In genomic region chr19:41029219-41029618, GRCm38 (mm10) we compare ENCODE assay signal across 22 mouse cellular contexts. TPM values are rescaled to one million over a fixed set of nuclear protein-coding genes. Genes with fewer than 3 reads are reported as not detected.
DNase-seq lines count a peak whose midpoint lies in the region; ATAC-seq and TF ChIP-seq lines count a peak whose summit lies in the region.
"Had no signal": no experiment of that assay in that cellular context is flagged by ENCODE, and none has a peak within 500 bp of the region (broad histone marks: within the 10 kb centered on the region; RNA-seq: fewer than 3 reads in every experiment).

Gene Dntt (plus strand): TSS chr19:41029275.

- peak; percentile 63 for DNase-seq in thymus, postnatal 14 days
- DNase-seq in hindbrain, embryonic 11.5 days (ENCODE audit: low spot score) = no peak
- no peak for DNase-seq in ovary, postnatal 10 days (ENCODE audit: low spot score)
- DNase-seq: adrenal gland, adult 2 months; adrenal gland, postnatal 36 days; cerebellum, adult 11 months; cerebellum, adult 9-10 months; cerebellum, postnatal 25 days; forebrain, postnatal 0 days; gastrocnemius, adult 2 months; gastrocnemius, postnatal 25 days; heart, postnatal 4 days had no signal

- ATAC-seq in common myeloid progenitor, adult 5-6 weeks (replicated peaks; ENCODE audit: low read depth, poor library complexity, severe bottlenecking) = no peak
- no peak for ATAC-seq in hindbrain, embryonic 16.5 days
- ATAC-seq in hindbrain, embryonic 11.5 days (ENCODE audit: low FRiP score) = no peak
- ATAC-seq: forebrain, postnatal 0 days had no signal

- H3K9me3 ChIP-seq in hindbrain, embryonic 16.5 days (ENCODE audit: control insufficient read depth, low read length) = no peaks in the 10 kb centered on the region
- no peaks in the 10 kb centered on the region for H3K9me3 ChIP-seq in hindbrain, embryonic 11.5 days (ENCODE audit: control insufficient read depth, low read length)
- H3K9me3 ChIP-seq: embryonic facial prominence, embryonic 13.5 days; forebrain, embryonic 12.5 days; heart, embryonic 12.5 days had no signal

- no peak within 1 kb of the TSS for H3K27ac ChIP-seq in bone marrow, adult 2 months (ENCODE audit: control insufficient read depth, insufficient read depth, low read depth, low read length, poor library complexity)
- no peak within 1 kb of the TSS for H3K27ac ChIP-seq in olfactory bulb, adult 2 months (ENCODE audit: insufficient read depth, low read depth, low read length)
- H3K27ac ChIP-seq in hindbrain, embryonic 16.5 days (ENCODE audit: low read depth, low read length) = no peak within 1 kb of the TSS
- H3K27ac ChIP-seq in hindbrain, embryonic 11.5 days (ENCODE audit: low read depth, low read length) = no peak within 1 kb of the TSS
- H3K27ac ChIP-seq: embryonic facial prominence, embryonic 13.5 days; forebrain, embryonic 12.5 days; gastrocnemius, adult 2 months; hindbrain, embryonic 14.5 days had no signal

- TF ChIP-seq CTCF in bone marrow, adult 2 months (IDR thresholded peaks at IDR 0.05; ENCODE audit: control insufficient read depth, insufficient read depth, low read length) = no peak
- TF ChIP-seq CTCF in olfactory bulb, adult 2 months (IDR thresholded peaks at IDR 0.05; ENCODE audit: insufficient read depth, low read depth, low read length) = no peak

- no peak within 1 kb of the TSS for H3K4me2 ChIP-seq in hindbrain, embryonic 16.5 days (ENCODE audit: low read length)
- no peak within 1 kb of the TSS for H3K4me2 ChIP-seq in hindbrain, embryonic 11.5 days (replicated peaks; ENCODE audit: low read depth, low read length)
- H3K4me2 ChIP-seq: embryonic facial prominence, embryonic 13.5 days; forebrain, embryonic 12.5 days; heart, embryonic 12.5 days; hindbrain, embryonic 14.5 days had no signal

- no peaks in the 10 kb centered on the region; the same call in 1 of the 2 replicates for H3K27me3 ChIP-seq in hindbrain, embryonic 16.5 days (replicated peaks; ENCODE audit: control insufficient read depth, insufficient read depth, low read length)
- no peaks in the 10 kb centered on the region for H3K27me3 ChIP-seq in hindbrain, embryonic 11.5 days (ENCODE audit: control insufficient read depth, insufficient read depth, low read length)
- H3K27me3 ChIP-seq: forebrain, embryonic 12.5 days had no signal

- peak within 1 kb of the TSS; percentile 36 for H3K4me3 ChIP-seq in bone marrow, adult 2 months (replicated peaks; ENCODE audit: control insufficient read depth, low read depth, low read length)
- H3K4me3 ChIP-seq in olfactory bulb, adult 2 months (ENCODE audit: insufficient read depth, low read depth, low read length) = no peak within 1 kb of the TSS
- no peak within 1 kb of the TSS for H3K4me3 ChIP-seq in hindbrain, embryonic 16.5 days (ENCODE audit: low read length)
- no peak within 1 kb of the TSS for H3K4me3 ChIP-seq in hindbrain, embryonic 11.5 days (ENCODE audit: low read depth, low read length)
- H3K4me3 ChIP-seq: embryonic facial prominence, embryonic 13.5 days; forebrain, embryonic 12.5 days; gastrocnemius, adult 2 months; heart, embryonic 12.5 days had no signal

- no peak for TF ChIP-seq POLR2A in bone marrow, adult 2 months (IDR thresholded peaks at IDR 0.05; ENCODE audit: borderline replicate concordance, control insufficient read depth, low read depth, low read length)
- no peak for TF ChIP-seq POLR2A in olfactory bulb, adult 2 months (IDR thresholded peaks at IDR 0.05; ENCODE audit: insufficient read depth, low read depth, low read length)

- H3K36me3 ChIP-seq in hindbrain, embryonic 16.5 days (ENCODE audit: control insufficient read depth, insufficient read depth, low read length) = no peaks in the 10 kb centered on the region
- no peaks in the 10 kb centered on the region for H3K36me3 ChIP-seq in hindbrain, embryonic 11.5 days (ENCODE audit: control insufficient read depth, insufficient read depth, low read length)
- H3K36me3 ChIP-seq: embryonic facial prominence, embryonic 13.5 days; forebrain, embryonic 12.5 days; heart, embryonic 12.5 days had no signal

- 65% methylated on average over 6 of the region's 6 CpGs for WGBS in bone marrow, adult 2 months
- whole genome bisulfite sequencing in olfactory bulb, adult 2 months = 90% methylated on average over 6 of the region's 6 CpGs
- WGBS in hindbrain, embryonic 16.5 days = 92% methylated on average over 6 of the region's 6 CpGs
- WGBS in hindbrain, embryonic 11.5 days = 87% methylated on average over 6 of the region's 6 CpGs

- H3K9ac ChIP-seq in hindbrain, embryonic 16.5 days (ENCODE audit: low read depth, low read length) = no peak within 1 kb of the TSS
- no peak within 1 kb of the TSS for H3K9ac ChIP-seq in hindbrain, embryonic 11.5 days (ENCODE audit: low read depth, low read length)
- H3K9ac ChIP-seq: embryonic facial prominence, embryonic 13.5 days; forebrain, embryonic 12.5 days; forebrain, postnatal 0 days; heart, embryonic 12.5 days; hindbrain, embryonic 14.5 days had no signal

- no peaks in the 10 kb centered on the region for H3K4me1 ChIP-seq in bone marrow, adult 2 months (ENCODE audit: control insufficient read depth, insufficient read depth, low read length)
- H3K4me1 ChIP-seq in olfactory bulb, adult 2 months (ENCODE audit: control insufficient read depth, insufficient read depth, low read length) = no peaks in the 10 kb centered on the region
- no peaks in the 10 kb centered on the region for H3K4me1 ChIP-seq in hindbrain, embryonic 16.5 days (ENCODE audit: control insufficient read depth, insufficient read depth, low read depth, low read length)
- H3K4me1 ChIP-seq in hindbrain, embryonic 11.5 days (replicated peaks; ENCODE audit: control insufficient read depth, insufficient read depth, low read length) = no peaks in the 10 kb centered on the region
- H3K4me1 ChIP-seq: embryonic facial prominence, embryonic 13.5 days had no signal

RNA-seq across cellular contexts. Expression of gene Dntt, which starts in this region (rescaled TPM):
- 5.5 and 9.1 TPM in 2 replicates for polyA plus RNA-seq in bone marrow, adult 2 months (2011; ENCODE audit: insufficient read depth, insufficient read length, low replicate concordance, missing spikeins)
- 105 and 124 TPM in 2 replicates for total RNA-seq in common myeloid progenitor, adult 5-6 weeks (2017)
- polyA plus RNA-seq in olfactory bulb, adult 2 months (2012; ENCODE audit: insufficient read depth, insufficient read length, low replicate concordance, missing spikeins) = 343 and 667 TPM in 2 replicates
- polyA plus RNA-seq in hindbrain, embryonic 16.5 days (2015; fragmentation: Nextera tagmentation; extraction: Ambion mirVana) = 0.10 TPM in 1 of 2 replicates, not detected in the other
- 0.10 TPM in 1 of 2 replicates, not detected in the other for polyA plus RNA-seq in hindbrain, embryonic 11.5 days (2014; fragmentation: Nextera tagmentation; extraction: Ambion mirVana)
- total RNA-seq: adrenal gland, adult 2 months; adrenal gland, postnatal 36 days; ES-E14; gastrocnemius, adult 2 months; heart, adult 8-10 months; heart, postnatal 4 days had no signal
- polyA plus RNA-seq: adrenal gland, adult 2 months; embryonic facial prominence, embryonic 13.5 days; forebrain, embryonic 12.5 days; heart, embryonic 12.5 days had no signal

Comparison
In these comparisons a context has a peak if more than half of its experiments do, and no peak if none do; other contexts are left out.
1. RNA of gene Dntt (polyA plus RNA-seq): 343 to 667 TPM in olfactory bulb, adult 2 months; 5.5 to 9.1 TPM in bone marrow, adult 2 months, 0.10 TPM in hindbrain, embryonic 16.5 days and 0.10 TPM in hindbrain, embryonic 11.5 days; every median in the first group is over 10 times any median in the second.